Mouse (Mus musculus): ENCODE data around the gene Cilp2. TPM values are rescaled to one million over a fixed set of nuclear protein-coding genes. Genes with fewer than 3 reads are reported as not detected.
A peak's percentile ranks its signal among the peaks of the same experiment; 100 is the strongest.

Gene Cilp2
- 0.37 and 0.75 TPM in 2 replicates for polyA plus RNA-seq (2015; fragmentation: Nextera tagmentation; extraction: Ambion mirVana)

- peak; percentile 25; the same call in 1 of the 2 replicates for ATAC-seq (replicated peaks; ENCODE audit: insufficient number of reproducible peaks, insufficient read depth, low FRiP score, low read depth)
- WGBS: 1% methylated on average over 59 of the region's 60 CpGs
- peaks cover 83% of the 10 kb centered on the region for H3K27me3 ChIP-seq
Measured at GRCm38 (mm10) chr8:69887289-69888243, at the start of gene Cilp2. Gene Cilp2, minus strand, starts transcription at chr8:69887687.

DNA sequence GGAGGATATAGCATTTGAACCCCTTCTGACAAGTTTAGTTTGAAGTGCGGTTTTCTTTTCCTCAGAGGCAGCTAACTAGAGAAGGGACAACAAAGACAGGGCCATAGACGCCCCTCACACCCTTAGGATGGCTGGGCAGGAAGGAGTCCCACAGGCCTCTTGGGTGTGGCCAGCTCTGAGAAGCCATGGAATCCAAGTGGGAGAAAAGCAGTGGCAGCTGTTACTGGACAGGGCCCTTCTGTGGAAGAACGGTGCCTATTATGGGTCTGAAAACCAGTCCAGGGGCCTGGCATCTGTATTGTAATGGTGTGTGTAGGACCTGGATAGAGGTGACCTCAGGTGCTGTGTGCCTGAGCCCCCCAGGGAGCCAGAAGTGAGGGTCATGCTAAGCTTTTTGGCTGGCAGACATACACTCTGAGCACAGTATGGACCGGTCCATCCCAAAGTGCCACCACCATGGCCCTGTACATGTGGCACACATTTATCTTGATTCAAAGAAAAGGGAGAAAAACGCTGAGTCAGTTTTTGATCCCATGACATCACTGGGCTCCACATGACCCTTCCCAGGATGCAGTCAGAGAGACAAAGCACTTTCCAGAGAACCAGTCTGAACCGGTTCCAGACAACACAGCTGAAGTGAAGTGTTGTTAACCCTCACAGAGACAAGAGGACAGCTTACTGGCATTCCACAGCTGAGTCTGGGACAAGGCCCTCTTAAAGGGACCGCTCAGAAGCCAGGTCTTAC is 48.7 kb upstream of the Cilp2 start:
- WGBS: 32% methylated on average over 7 of the region's 7 CpGs
- Histone ChIP-seq H3K27ac (peak overlapping the region; percentile 92), H3K4me3 (no peak overlapping the region), H3K27me3 (no peaks in the 10 kb centered on the region), H3K9ac (no peak overlapping the region), H3K36me3 (peaks cover 5% of the 10 kb centered on the region; the same call in 1 of the 2 replicates), H3K4me1 (replicated peaks) (peaks cover 67% of the 10 kb centered on the region), H3K4me2 (no peak overlapping the region), H3K9me3 (replicated peaks) (no peaks in the 10 kb centered on the region)
- ATAC-seq (replicated peaks; ENCODE audit: insufficient number of reproducible peaks, insufficient read depth, low FRiP score, low read depth): peak; percentile 86

More at GRCm38 (mm10) chr8:69887289-69888243, at the start of gene Cilp2:
- Histone ChIP-seq H3K9me3 (replicated peaks) (no peaks in the 10 kb centered on the region), H3K9ac (peak within 1 kb of the TSS; percentile 6; the same call in 1 of the 2 replicates), H3K36me3 (no peaks in the 10 kb centered on the region), H3K4me2 (peak within 1 kb of the TSS; percentile 63), H3K27ac (no peak within 1 kb of the TSS), H3K4me1 (replicated peaks) (peaks cover 43% of the 10 kb centered on the region), H3K4me3 (peak within 1 kb of the TSS; percentile 37)

- H3K9ac ChIP-seq: no peak overlapping the region
- no peak overlapping the region for H3K4me2 ChIP-seq
- no peak for ATAC-seq (replicated peaks; ENCODE audit: insufficient number of reproducible peaks, insufficient read depth, low FRiP score, low read depth)
- H3K9me3 ChIP-seq (replicated peaks): no peaks in the 10 kb centered on the region
- peaks cover 60% of the 10 kb centered on the region for H3K4me1 ChIP-seq (replicated peaks)
- H3K27me3 ChIP-seq: no peaks in the 10 kb centered on the region
- WGBS: 92% methylated on average over 3 of the region's 3 CpGs
- no peak overlapping the region for H3K4me3 ChIP-seq
- peak overlapping the region; percentile 92 for H3K27ac ChIP-seq
- peaks cover 5% of the 10 kb centered on the region; the same call in 1 of the 2 replicates for H3K36me3 ChIP-seq
Measured at GRCm38 (mm10) chr8:69935431-69935830, 47.9 kb upstream of the Cilp2 start.

DNA sequence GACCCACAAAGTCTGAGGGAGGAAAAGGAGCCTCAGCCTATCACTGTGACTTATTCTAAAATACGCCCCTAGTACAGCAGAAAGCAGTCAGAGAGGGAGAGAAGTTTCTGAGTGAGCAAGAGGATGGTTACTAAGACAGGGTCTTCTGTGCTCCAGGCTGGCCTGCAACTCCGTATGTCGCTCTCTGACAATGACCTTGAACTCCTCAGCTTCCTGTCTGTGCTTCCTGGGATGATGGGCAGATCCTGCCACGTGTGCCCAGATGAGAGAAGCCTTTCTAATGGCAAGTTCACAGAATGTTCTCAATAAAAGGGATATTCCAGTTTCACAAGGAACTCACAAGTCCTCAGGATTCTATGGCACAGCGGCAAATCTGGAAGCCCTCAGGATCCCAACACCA is 47.1 kb upstream of the Cilp2 start:
- H3K9ac ChIP-seq: no peak overlapping the region
- 71% methylated on average over 5 of the region's 5 CpGs for WGBS
- no peak overlapping the region for H3K27ac ChIP-seq
- no peak overlapping the region for H3K4me3 ChIP-seq
- ATAC-seq (replicated peaks; ENCODE audit: insufficient number of reproducible peaks, insufficient read depth, low FRiP score, low read depth): no peak
- no peaks in the 10 kb centered on the region for H3K9me3 ChIP-seq (replicated peaks)
- no peak overlapping the region for H3K4me2 ChIP-seq
- peaks cover 51% of the 10 kb centered on the region for H3K4me1 ChIP-seq (replicated peaks)
- H3K27me3 ChIP-seq: no peaks in the 10 kb centered on the region
- peaks cover 5% of the 10 kb centered on the region; the same call in 1 of the 2 replicates for H3K36me3 ChIP-seq

DNA sequence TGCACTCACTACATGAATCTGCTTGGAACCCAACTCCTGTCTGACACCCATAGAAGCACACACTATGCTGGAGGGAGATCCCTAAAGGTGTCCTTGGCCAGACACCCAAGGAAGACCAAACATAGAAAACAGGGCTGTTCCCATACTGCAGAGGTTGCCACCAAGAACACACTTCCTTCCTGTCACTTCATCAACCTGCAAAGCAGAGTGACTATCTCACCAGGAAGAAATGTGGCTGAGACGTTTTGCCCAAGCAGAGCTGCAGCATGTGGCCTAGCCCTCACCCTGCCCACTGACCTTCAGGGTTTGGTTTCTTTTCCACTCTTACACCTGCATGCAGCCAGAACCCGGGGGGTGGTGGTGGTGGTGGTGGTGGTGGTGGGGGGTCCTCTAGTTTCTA is 46.3 kb upstream of the Cilp2 start:
- WGBS: 54% methylated on average over 2 of the region's 2 CpGs
- Histone ChIP-seq H3K4me3 (no peak overlapping the region), H3K4me1 (replicated peaks) (peaks cover 45% of the 10 kb centered on the region), H3K27me3 (no peaks in the 10 kb centered on the region), H3K4me2 (no peak overlapping the region), H3K9ac (no peak overlapping the region), H3K36me3 (peaks cover 5% of the 10 kb centered on the region; the same call in 1 of the 2 replicates), H3K9me3 (replicated peaks) (no peaks in the 10 kb centered on the region), H3K27ac (no peak overlapping the region)
- ATAC-seq (replicated peaks; ENCODE audit: insufficient number of reproducible peaks, insufficient read depth, low FRiP score, low read depth): no peak

DNA sequence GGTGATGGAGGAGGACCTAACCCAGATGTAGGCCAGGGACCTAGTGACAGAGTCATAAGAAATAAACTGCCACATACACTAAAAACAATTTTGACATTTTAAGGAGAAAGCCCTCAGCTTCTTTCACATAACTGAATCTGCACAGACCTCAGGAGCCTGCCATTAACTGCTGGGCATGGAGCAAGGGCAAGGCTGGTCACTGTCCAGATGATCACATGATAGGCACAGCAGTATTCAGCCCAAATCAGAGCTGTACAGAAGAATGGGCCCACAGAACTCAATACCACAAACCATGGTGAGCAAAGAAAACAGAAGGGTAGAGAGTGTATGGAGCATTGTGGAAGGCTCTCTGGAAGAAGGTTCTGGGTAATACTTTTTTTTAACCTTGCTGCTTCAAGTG is 39.4 kb upstream of the Cilp2 start:
- Histone ChIP-seq H3K9ac (no peak overlapping the region), H3K4me1 (replicated peaks) (peaks cover 11% of the 10 kb centered on the region), H3K27me3 (no peaks in the 10 kb centered on the region), H3K27ac (no peak overlapping the region), H3K4me3 (no peak overlapping the region), H3K9me3 (replicated peaks) (no peaks in the 10 kb centered on the region), H3K36me3 (peaks cover 3% of the 10 kb centered on the region; the same call in 1 of the 2 replicates), H3K4me2 (no peak overlapping the region)
- ATAC-seq (replicated peaks; ENCODE audit: insufficient number of reproducible peaks, insufficient read depth, low FRiP score, low read depth): no peak

DNA sequence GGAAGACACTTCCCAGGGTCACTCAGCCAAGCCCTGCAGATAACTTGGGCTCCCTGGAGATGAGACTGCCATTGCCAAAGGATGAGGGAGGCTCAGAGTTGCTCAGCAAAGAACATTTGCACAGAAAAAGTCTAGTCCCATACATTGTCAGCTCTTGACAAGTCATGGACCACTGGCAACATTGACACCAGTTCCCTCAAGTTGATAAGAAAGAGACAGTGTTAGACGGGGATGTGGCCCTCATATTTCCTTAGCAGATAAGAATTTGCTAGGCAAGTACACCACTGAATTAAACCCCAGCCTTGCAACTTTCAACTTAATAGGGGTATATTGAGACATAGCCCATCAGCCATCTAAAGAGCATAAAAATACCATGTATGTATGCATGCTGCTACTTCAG is 36.5 kb upstream of the Cilp2 start:
- Histone ChIP-seq H3K4me3 (no peak overlapping the region), H3K9me3 (replicated peaks) (no peaks in the 10 kb centered on the region), H3K27ac (no peak overlapping the region), H3K36me3 (peaks cover 3% of the 10 kb centered on the region; the same call in 1 of the 2 replicates), H3K9ac (no peak overlapping the region), H3K4me2 (no peak overlapping the region), H3K27me3 (no peaks in the 10 kb centered on the region), H3K4me1 (replicated peaks) (peaks cover 35% of the 10 kb centered on the region)
- no peak for ATAC-seq (replicated peaks; ENCODE audit: insufficient number of reproducible peaks, insufficient read depth, low FRiP score, low read depth)
- WGBS: 13% methylated on average over 1 of the region's 1 CpGs

- Histone ChIP-seq H3K27ac (peak overlapping the region; percentile 55; the same call in 1 of the 2 replicates), H3K36me3 (peaks cover 15% of the 10 kb centered on the region), H3K4me2 (no peak overlapping the region), H3K4me3 (no peak overlapping the region), H3K9me3 (replicated peaks) (no peaks in the 10 kb centered on the region), H3K4me1 (replicated peaks) (peaks cover 39% of the 10 kb centered on the region), H3K27me3 (no peaks in the 10 kb centered on the region), H3K9ac (no peak overlapping the region)
- no peak for ATAC-seq (replicated peaks; ENCODE audit: insufficient number of reproducible peaks, insufficient read depth, low FRiP score, low read depth)
- WGBS: 85% methylated on average over 2 of the region's 2 CpGs
Measured at GRCm38 (mm10) chr8:69921141-69921540, 33.7 kb upstream of the Cilp2 start.

- no peaks in the 10 kb centered on the region for H3K9me3 ChIP-seq (replicated peaks)
- 33% methylated on average over 11 of the region's 11 CpGs for WGBS
- peaks cover 48% of the 10 kb centered on the region for H3K4me1 ChIP-seq (replicated peaks)
- H3K27me3 ChIP-seq: no peaks in the 10 kb centered on the region
- H3K4me3 ChIP-seq: no peak overlapping the region
- H3K36me3 ChIP-seq: peaks cover 16% of the 10 kb centered on the region
- ATAC-seq (replicated peaks; ENCODE audit: insufficient number of reproducible peaks, insufficient read depth, low FRiP score, low read depth): peak; percentile 15
- no peak overlapping the region for H3K9ac ChIP-seq
- peak overlapping the region; percentile 55 for H3K27ac ChIP-seq
- no peak overlapping the region; the same call in 1 of the 2 replicates for H3K4me2 ChIP-seq
Measured at GRCm38 (mm10) chr8:69919876-69920662, 32.6 kb upstream of the Cilp2 start.

DNA sequence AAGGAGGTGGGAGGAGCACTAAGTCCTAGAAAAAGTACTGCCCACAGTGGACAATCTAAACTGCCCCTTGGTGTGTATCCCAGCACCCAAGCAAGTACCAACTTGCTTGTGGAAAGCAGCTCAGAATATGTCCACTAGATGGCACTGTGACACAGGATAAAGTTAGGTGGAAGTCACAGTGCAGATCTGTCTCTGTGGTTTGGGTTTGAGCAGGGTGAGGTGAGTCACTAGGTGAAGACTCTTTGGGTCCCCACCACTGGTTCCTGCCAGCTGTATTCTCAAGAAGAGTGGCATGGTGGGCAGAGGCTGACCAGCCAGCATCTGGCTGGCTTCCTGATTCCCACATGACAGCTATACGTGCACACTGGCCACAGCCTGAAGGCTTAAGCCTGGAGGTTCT is 31.5 kb upstream of the Cilp2 start:
- Histone ChIP-seq H3K4me1 (replicated peaks) (peaks cover 57% of the 10 kb centered on the region), H3K4me2 (no peak overlapping the region), H3K27ac (peak overlapping the region; percentile 14; the same call in 1 of the 2 replicates)

More for the DNA sequence above, 31.5 kb upstream of the Cilp2 start:
- WGBS: 62% methylated on average over 1 of the region's 1 CpGs
- no peak overlapping the region for H3K4me3 ChIP-seq
- H3K27me3 ChIP-seq: no peaks in the 10 kb centered on the region
- H3K9ac ChIP-seq: no peak overlapping the region
- H3K9me3 ChIP-seq (replicated peaks): no peaks in the 10 kb centered on the region
- H3K36me3 ChIP-seq: peaks cover 24% of the 10 kb centered on the region
- peak; percentile 23; the same call in 1 of the 2 replicates for ATAC-seq (replicated peaks; ENCODE audit: insufficient number of reproducible peaks, insufficient read depth, low FRiP score, low read depth)

Data from heart, embryonic 15.5 days (tissue).